ENCODE assay signal across 20 mouse cellular contexts in genomic region chr15:36333265-36333664, GRCm38 (mm10).
DNase-seq lines count a peak whose midpoint lies in the region; ATAC-seq lines count a peak whose summit lies in the region.
"Had no signal": no experiment of that assay in that cellular context is flagged by ENCODE, and none has a peak within 500 bp of the region (broad histone marks: within the 10 kb centered on the region; RNA-seq: fewer than 3 reads in every experiment).

No protein-coding gene starts in this region.

- H3K9ac ChIP-seq in lung, embryonic 15.5 days: no peak overlapping the region
- H3K9ac ChIP-seq: limb, embryonic 15.5 days; midbrain, embryonic 12.5 days; neural tube, embryonic 15.5 days had no signal

- peaks cover 16% of the 10 kb centered on the region; the same call in 1 of the 2 replicates for H3K4me1 ChIP-seq in lung, embryonic 15.5 days
- H3K4me1 ChIP-seq: embryonic facial prominence, embryonic 10.5 days; limb, embryonic 15.5 days; midbrain, embryonic 12.5 days; neural tube, embryonic 15.5 days had no signal

- H3K36me3 ChIP-seq in lung, embryonic 15.5 days: no peaks in the 10 kb centered on the region
- H3K36me3 ChIP-seq: embryonic facial prominence, embryonic 10.5 days; limb, embryonic 15.5 days; midbrain, embryonic 12.5 days; neural tube, embryonic 15.5 days had no signal

- no peaks in the 10 kb centered on the region for H3K27me3 ChIP-seq in lung, embryonic 15.5 days
- H3K27me3 ChIP-seq: limb, embryonic 15.5 days; midbrain, embryonic 12.5 days; neural tube, embryonic 15.5 days had no signal

- no peak overlapping the region for H3K4me2 ChIP-seq in lung, embryonic 15.5 days
- H3K4me2 ChIP-seq: limb, embryonic 15.5 days; midbrain, embryonic 12.5 days; neural tube, embryonic 15.5 days had no signal

- no peak for ATAC-seq in lung, embryonic 15.5 days (ENCODE audit: borderline replicate concordance, extremely low read depth, low FRiP score, low TSS enrichment)
- ATAC-seq: forebrain, embryonic 14.5 days; hindbrain, postnatal 0 days had no signal

- peak overlapping the region; percentile 49 for H3K27ac ChIP-seq in lung, embryonic 15.5 days
- H3K27ac ChIP-seq: embryonic facial prominence, embryonic 10.5 days; hindbrain, postnatal 0 days; limb, embryonic 15.5 days; midbrain, embryonic 12.5 days; neural tube, embryonic 15.5 days had no signal

- DNase-seq in lung, postnatal 25 days (ENCODE audit: low spot score): no peak
- DNase-seq in cerebellum, adult 11 months: peak; percentile 52
- DNase-seq in cerebellum, adult 9-11 months: peak; percentile 74
- DNase-seq in naive thymus-derived CD4-positive, alpha-beta T cell, adult 2 months (ENCODE audit: low read depth): peak; percentile 45
- no peak for DNase-seq in spleen, adult 12 weeks (ENCODE audit: low spot score)
- DNase-seq in testis, postnatal 14 days (ENCODE audit: low spot score): no peak
- no peak for DNase-seq in layer of hippocampus, adult 9-11 months
- DNase-seq: adrenal gland, postnatal 36 days; gastrocnemius, postnatal 36 days; heart, postnatal 4 days; kidney, adult 18-20 months; kidney, postnatal 14 days; right cerebral cortex, postnatal 4 days had no signal

- H3K4me3 ChIP-seq in lung, embryonic 15.5 days: no peak overlapping the region
- H3K4me3 ChIP-seq: embryonic facial prominence, embryonic 10.5 days; limb, embryonic 15.5 days; midbrain, embryonic 12.5 days; neural tube, embryonic 15.5 days had no signal

- 38% methylated on average over 3 of the region's 3 CpGs for WGBS in lung, embryonic 15.5 days

- no peaks in the 10 kb centered on the region for H3K9me3 ChIP-seq in lung, embryonic 15.5 days
- H3K9me3 ChIP-seq: embryonic facial prominence, embryonic 10.5 days; limb, embryonic 15.5 days; midbrain, embryonic 12.5 days; neural tube, embryonic 15.5 days had no signal

Comparison
In these comparisons a context has a peak if more than half of its experiments do, and no peak if none do; other contexts are left out.
1. DNase-seq: peak in cerebellum, adult 11 months (single experiment), cerebellum, adult 9-11 months (single experiment) and naive thymus-derived CD4-positive, alpha-beta T cell, adult 2 months (single experiment); none in lung, postnatal 25 days (single experiment), spleen, adult 12 weeks (single experiment), testis, postnatal 14 days (single experiment) and layer of hippocampus, adult 9-11 months (single experiment).